Mouse (Mus musculus): ENCODE results near the gene Itgb7. TPM values are rescaled to one million over a fixed set of nuclear protein-coding genes. Genes with fewer than 3 reads are reported as not detected.

Itgb7 gene
- total and polyA plus RNA-seq, 2 experiments = 1.8 to 2.2 TPM

DNA sequence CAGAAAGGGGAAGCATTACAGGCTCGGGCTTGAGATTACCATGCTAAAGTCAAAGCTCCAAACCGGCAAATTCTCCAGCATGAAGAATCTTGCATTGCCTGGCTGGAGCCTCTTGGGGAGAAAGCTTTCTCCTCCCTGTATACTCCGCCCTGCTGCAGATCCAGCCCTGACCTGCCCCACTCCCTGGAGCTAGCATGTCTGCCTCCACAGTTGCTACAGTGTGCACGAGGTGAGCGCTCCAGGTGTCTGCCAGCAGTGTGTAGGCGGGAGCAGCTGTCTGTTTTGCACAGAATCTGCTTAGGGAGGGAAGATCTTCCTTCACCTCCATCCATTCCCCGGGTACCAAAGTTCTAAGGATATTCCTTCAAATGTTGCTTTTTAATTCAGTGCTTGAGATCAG is 30.8 kb upstream of the Itgb7 start:
- WGBS = 49% methylated on average over 7 of the region's 7 CpGs

DNA sequence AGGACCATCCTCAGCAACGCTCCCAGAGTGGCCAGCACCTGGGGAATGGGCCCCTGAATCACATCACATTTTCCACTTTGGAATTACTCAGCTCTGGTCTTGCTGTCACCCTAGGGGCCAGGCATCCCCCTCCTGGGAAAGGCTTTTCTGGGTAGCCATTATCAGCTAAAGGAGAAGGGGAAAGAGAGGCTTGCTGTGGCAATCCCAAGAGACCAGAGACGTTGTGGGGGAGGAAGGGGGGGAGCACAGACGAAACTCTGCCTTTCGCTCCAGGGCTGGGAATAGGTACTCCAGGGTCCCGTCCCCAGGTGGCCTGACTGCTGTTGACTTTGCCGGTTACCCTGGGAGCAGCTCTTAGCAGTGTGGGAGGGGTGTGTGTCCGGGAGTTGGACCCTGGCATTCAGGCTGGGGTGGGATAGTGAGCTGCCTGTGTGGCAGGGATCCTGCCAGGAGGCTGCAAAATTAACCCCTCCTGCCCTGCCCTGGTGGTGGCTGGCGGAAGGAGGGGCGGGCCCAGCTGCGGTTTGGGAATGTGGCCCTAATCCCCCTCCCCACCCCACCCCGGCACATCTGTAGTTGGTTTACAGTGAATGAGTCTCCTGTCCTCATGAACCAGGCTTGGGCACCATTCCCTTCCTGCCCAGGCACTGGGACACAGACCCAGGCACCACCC is 27.0 kb upstream of the Itgb7 start:
- no peak for TF ChIP-seq CTCF (IDR thresholded peaks at IDR 0.05; ENCODE audit: low read depth, low read length)
- TF ChIP-seq POLR2A (IDR thresholded peaks at IDR 0.05; ENCODE audit: extremely low read depth, insufficient read depth, low read length) = no peak
- Histone ChIP-seq H3K27ac (replicated peaks; ENCODE audit: insufficient read depth, low read depth, low read length) (no peak overlapping the region), H3K79me2 (ENCODE audit: control insufficient read depth, insufficient read depth, low read length) (no peaks in the 10 kb centered on the region), H3K9ac (ENCODE audit: low read depth, low read length) (no peak overlapping the region), H3K4me1 (ENCODE audit: control insufficient read depth, insufficient read depth, low read length) (no peaks in the 10 kb centered on the region), H3K4me3 (ENCODE audit: insufficient read depth, low read depth, low read length) (no peak overlapping the region), H3K27me3 (ENCODE audit: control insufficient read depth, insufficient read depth, low read length) (0 out of 2 replicates have a peak, but pooled peaks cover 3% of the 10 kb centered on the region), H3K36me3 (ENCODE audit: control insufficient read depth, insufficient read depth, low read length) (no peaks in the 10 kb centered on the region)
- DNase-seq (ENCODE audit: extremely low read depth, low read depth, low spot score) = no peak
- WGBS = 48% methylated on average over 11 of the region's 11 CpGs

More for the DNA sequence above, 30.8 kb upstream of the Itgb7 start:
- Histone ChIP-seq H3K9ac (ENCODE audit: low read depth, low read length) (no peak overlapping the region), H3K4me3 (ENCODE audit: insufficient read depth, low read depth, low read length) (no peak overlapping the region), H3K79me2 (ENCODE audit: control insufficient read depth, insufficient read depth, low read length) (no peaks in the 10 kb centered on the region), H3K36me3 (ENCODE audit: control insufficient read depth, insufficient read depth, low read length) (no peaks in the 10 kb centered on the region), H3K27ac (replicated peaks; ENCODE audit: insufficient read depth, low read depth, low read length) (no peak overlapping the region), H3K27me3 (ENCODE audit: control insufficient read depth, insufficient read depth, low read length) (no peaks in the 10 kb centered on the region), H3K4me1 (ENCODE audit: control insufficient read depth, insufficient read depth, low read length) (no peaks in the 10 kb centered on the region)
- TF ChIP-seq POLR2A (IDR thresholded peaks at IDR 0.05; ENCODE audit: extremely low read depth, insufficient read depth, low read length) = no peak
- TF ChIP-seq CTCF (IDR thresholded peaks at IDR 0.05; ENCODE audit: low read depth, low read length) = no peak
- no peak for DNase-seq (ENCODE audit: extremely low read depth, low read depth, low spot score)

DNA sequence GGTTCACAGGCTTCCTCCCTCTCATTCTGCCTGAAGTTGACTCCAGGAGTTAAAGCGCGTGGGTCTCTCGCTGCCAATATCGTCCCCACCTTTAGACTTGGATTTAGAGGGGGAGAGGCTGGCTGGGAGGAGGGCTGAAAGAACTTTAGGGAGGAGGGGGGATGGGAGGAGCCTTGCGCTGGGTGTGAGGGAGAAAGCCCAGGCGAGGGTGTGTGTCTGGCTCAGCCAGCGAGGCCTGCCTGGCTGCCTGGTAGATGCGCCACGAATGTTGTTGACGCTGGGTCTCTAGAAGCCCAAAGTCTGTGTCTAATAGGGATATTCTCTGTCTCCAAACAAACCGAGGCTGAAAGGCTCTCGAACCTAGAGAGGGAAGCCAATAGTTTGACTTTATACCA is 26.3 kb upstream of the Itgb7 start:
- WGBS = 38% methylated on average over 12 of the region's 12 CpGs
- Histone ChIP-seq H3K27me3 (ENCODE audit: control insufficient read depth, insufficient read depth, low read length) (0 out of 2 replicates have a peak, but pooled peaks cover 3% of the 10 kb centered on the region), H3K4me1 (ENCODE audit: control insufficient read depth, insufficient read depth, low read length) (no peaks in the 10 kb centered on the region), H3K4me3 (ENCODE audit: insufficient read depth, low read depth, low read length) (no peak overlapping the region), H3K27ac (replicated peaks; ENCODE audit: insufficient read depth, low read depth, low read length) (no peak overlapping the region), H3K36me3 (ENCODE audit: control insufficient read depth, insufficient read depth, low read length) (no peaks in the 10 kb centered on the region), H3K9ac (ENCODE audit: low read depth, low read length) (no peak overlapping the region), H3K79me2 (ENCODE audit: control insufficient read depth, insufficient read depth, low read length) (no peaks in the 10 kb centered on the region)
- DNase-seq (ENCODE audit: extremely low read depth, low read depth, low spot score) = no peak
- no peak for TF ChIP-seq CTCF (IDR thresholded peaks at IDR 0.05; ENCODE audit: low read depth, low read length)
- TF ChIP-seq POLR2A (IDR thresholded peaks at IDR 0.05; ENCODE audit: extremely low read depth, insufficient read depth, low read length) = no peak

DNA sequence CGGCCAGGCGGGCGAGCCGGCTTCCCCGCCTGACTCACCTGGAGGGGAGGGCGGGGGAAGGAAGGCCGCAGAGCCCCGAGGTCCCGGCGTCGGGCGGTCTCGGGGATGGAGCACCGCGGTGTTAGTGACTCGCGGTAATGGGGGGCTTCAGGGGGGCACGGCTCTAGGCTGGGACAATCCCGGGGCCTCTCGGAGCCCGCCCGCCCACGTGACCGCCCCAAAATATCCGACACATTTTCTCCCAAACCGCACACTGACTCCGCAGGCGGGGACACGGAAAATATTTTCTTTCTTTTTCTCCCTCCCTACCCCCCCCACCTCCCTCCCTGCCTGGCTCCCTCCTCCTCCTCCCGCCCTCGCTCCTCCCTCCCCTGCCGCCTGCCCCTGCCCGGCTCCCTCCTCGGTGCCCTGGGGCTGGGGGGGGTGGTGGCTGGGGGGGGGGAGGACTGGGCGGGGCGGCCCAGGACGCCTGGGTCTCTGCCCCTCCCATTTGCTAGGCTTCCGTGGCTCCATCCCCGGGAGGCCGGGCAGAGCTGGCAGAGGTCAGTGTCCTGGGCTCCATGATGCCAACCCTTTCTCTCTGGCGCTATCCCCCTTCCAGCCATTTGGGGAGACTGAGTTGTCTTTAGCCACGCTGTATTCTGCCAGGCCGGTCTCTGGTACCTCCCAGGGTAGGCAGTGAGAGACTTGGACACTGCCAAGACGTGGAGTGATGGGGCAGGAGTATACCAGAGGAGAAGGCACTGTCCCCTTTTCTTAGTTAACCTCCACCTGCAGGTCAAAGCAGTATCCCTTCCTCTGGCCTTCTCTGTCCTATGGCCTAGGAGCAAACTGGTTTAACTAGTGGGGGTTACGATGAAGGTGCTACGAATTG is 25.7 kb upstream of the Itgb7 start, which contains the start of gene Rarg:
TSS of gene Rarg (minus strand) at position 316 of the 874 bp plus-strand sequence.
- no peaks in the 10 kb centered on the region for H3K4me1 ChIP-seq (ENCODE audit: control insufficient read depth, insufficient read depth, low read length)
- H3K79me2 ChIP-seq (ENCODE audit: control insufficient read depth, insufficient read depth, low read length) = no peaks in the 10 kb centered on the region
- WGBS = 6% methylated on average over 40 of the region's 46 CpGs
- 0 out of 2 replicates have a peak within 1 kb of the TSS, but pooled peaks have one; percentile 12 for H3K27ac ChIP-seq (replicated peaks; ENCODE audit: insufficient read depth, low read depth, low read length)
- TF ChIP-seq CTCF (IDR thresholded peaks at IDR 0.05; ENCODE audit: low read depth, low read length) = no peak
- no peak for TF ChIP-seq POLR2A (IDR thresholded peaks at IDR 0.05; ENCODE audit: extremely low read depth, insufficient read depth, low read length)
- 0 out of 2 replicates have a peak, but pooled peaks cover 3% of the 10 kb centered on the region for H3K27me3 ChIP-seq (ENCODE audit: control insufficient read depth, insufficient read depth, low read length)
- H3K9ac ChIP-seq (ENCODE audit: low read depth, low read length) = peak within 1 kb of the TSS; percentile 81
- no peak for DNase-seq (ENCODE audit: extremely low read depth, low read depth, low spot score)
- no peaks in the 10 kb centered on the region for H3K36me3 ChIP-seq (ENCODE audit: control insufficient read depth, insufficient read depth, low read length)
- peak within 1 kb of the TSS; percentile 69 for H3K4me3 ChIP-seq (ENCODE audit: insufficient read depth, low read depth, low read length)

DNA sequence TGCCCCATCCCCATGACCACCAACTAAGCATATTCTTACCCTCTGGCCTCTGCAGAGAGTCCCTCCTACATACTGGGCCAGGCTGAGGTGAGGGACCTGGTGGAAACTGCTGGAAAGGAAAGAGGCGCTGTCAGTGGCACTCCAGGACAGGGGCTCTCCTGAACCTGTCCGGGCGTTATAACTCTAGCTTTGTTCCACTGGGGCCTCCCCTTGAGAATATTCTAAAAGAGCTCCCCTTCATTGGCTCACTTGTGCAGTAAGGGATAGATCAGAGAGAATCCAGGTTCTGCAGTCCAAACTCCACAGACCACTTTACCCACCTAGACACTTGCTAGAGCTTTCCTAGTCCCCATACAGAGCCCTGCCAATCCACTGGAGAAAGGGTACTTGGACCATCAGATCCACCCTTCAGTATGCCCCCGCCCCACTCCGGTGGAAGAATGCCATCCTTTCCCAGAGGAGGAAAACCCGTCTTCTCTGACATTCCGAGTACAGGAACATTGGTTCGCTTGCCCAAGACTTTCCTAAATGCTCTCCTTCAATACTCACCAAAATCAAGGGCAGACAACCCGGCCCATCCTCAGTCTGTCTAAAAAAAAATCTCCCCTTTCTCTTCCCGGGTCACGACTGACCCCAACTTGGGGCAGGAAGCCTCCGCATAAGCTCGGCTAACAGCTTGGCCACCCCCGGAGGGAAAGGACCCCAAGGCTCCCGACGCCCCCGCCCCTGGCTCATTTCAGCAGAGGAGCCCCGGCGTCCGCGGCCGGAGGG is 24.9 kb upstream of the Itgb7 start:
- H3K79me2 ChIP-seq (ENCODE audit: control insufficient read depth, insufficient read depth, low read length) = no peaks in the 10 kb centered on the region
- 0 out of 2 replicates have a peak overlapping the region, but pooled peaks have one; percentile 12 for H3K27ac ChIP-seq (replicated peaks; ENCODE audit: insufficient read depth, low read depth, low read length)
- no peaks in the 10 kb centered on the region for H3K4me1 ChIP-seq (ENCODE audit: control insufficient read depth, insufficient read depth, low read length)
- H3K4me3 ChIP-seq (ENCODE audit: insufficient read depth, low read depth, low read length) = peak overlapping the region; percentile 69
- 19% methylated on average over 22 of the region's 22 CpGs for WGBS
- H3K9ac ChIP-seq (ENCODE audit: low read depth, low read length) = peak overlapping the region; percentile 81
- 0 out of 2 replicates have a peak, but pooled peaks cover 3% of the 10 kb centered on the region for H3K27me3 ChIP-seq (ENCODE audit: control insufficient read depth, insufficient read depth, low read length)
- H3K36me3 ChIP-seq (ENCODE audit: control insufficient read depth, insufficient read depth, low read length) = no peaks in the 10 kb centered on the region
- DNase-seq (ENCODE audit: extremely low read depth, low read depth, low spot score) = no peak
- no peak for TF ChIP-seq POLR2A (IDR thresholded peaks at IDR 0.05; ENCODE audit: extremely low read depth, insufficient read depth, low read length)
- TF ChIP-seq CTCF (IDR thresholded peaks at IDR 0.05; ENCODE audit: low read depth, low read length) = no peak
